Mouse (Mus musculus): ENCODE measurements at regions not wholly inside any gene's neighbourhood (a gene's known extent, or its start where the extent isn't known, plus 50 kb on each side); places are given as distances from the start of the nearest gene placed in this dataset.

GRCm38 (mm10) chr9:16727653-16728052 lies 226.6 kb upstream of the Fat3 start:
- H3K4me3 ChIP-seq: no peak overlapping the region
- no peak overlapping the region for H3K4me2 ChIP-seq
- no peak for ATAC-seq (replicated peaks)
- H3K9me3 ChIP-seq: no peaks in the 10 kb centered on the region
- no peaks in the 10 kb centered on the region for H3K4me1 ChIP-seq
- no peak overlapping the region for H3K9ac ChIP-seq
- H3K36me3 ChIP-seq (replicated peaks): no peaks in the 10 kb centered on the region
- no peaks in the 10 kb centered on the region for H3K27me3 ChIP-seq (replicated peaks)
- 72% methylated on average over 2 of the region's 2 CpGs for WGBS
- H3K27ac ChIP-seq: no peak overlapping the region

DNA sequence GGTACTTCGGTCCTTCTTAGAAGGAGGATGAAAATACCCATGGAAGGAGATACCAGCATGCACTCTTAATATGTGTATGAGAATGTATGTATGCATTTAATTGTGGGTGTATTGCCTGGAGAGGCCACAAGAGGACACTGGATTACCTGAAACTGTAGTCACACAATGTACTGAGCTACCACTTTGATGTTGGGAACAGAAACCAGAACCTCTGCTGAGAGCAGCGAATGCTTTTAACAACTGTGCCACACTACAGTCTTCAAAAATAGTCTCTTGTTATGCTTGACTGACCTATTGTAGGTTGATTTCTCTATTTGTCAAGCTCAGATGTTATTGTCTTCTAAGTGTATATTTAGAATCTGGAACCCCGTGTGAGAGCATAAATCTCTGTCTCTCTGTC lies 201.3 kb upstream of the Fat3 start:
- Histone ChIP-seq H3K27ac (no peak overlapping the region), H3K9me3 (no peaks in the 10 kb centered on the region), H3K4me2 (no peak overlapping the region), H3K9ac (no peak overlapping the region), H3K36me3 (replicated peaks) (no peaks in the 10 kb centered on the region), H3K4me1 (no peaks in the 10 kb centered on the region), H3K4me3 (no peak overlapping the region), H3K27me3 (replicated peaks) (no peaks in the 10 kb centered on the region)
- 76% methylated on average over 3 of the region's 3 CpGs for WGBS
- ATAC-seq (replicated peaks): no peak

DNA sequence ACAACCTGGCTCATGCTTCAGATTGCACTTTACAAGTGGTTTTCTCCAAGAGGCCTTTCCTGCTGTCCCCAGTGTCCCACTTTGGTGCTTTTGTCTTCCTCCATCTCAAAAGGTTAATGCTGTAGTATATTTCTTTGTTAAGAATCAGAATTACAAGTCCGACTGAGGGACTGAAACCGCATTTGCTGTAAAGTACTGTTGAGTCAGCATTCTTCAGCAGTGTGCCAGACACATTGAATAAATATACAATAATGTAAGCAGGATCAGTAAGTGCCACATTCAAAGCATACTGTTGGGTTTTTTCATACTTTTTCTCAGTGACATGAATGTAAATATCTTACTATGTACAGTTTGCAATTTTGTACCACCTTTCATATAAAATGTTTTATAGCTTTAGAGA lies 160.4 kb upstream of the Fat3 start:
- no peaks in the 10 kb centered on the region for H3K4me1 ChIP-seq
- H3K4me3 ChIP-seq: no peak overlapping the region
- no peak overlapping the region for H3K27ac ChIP-seq
- H3K9me3 ChIP-seq: no peaks in the 10 kb centered on the region
- H3K4me2 ChIP-seq: no peak overlapping the region
- 62% methylated on average over 2 of the region's 2 CpGs for WGBS
- ATAC-seq (replicated peaks): no peak; the same call in 1 of the 2 replicates
- H3K9ac ChIP-seq: no peak overlapping the region
- no peaks in the 10 kb centered on the region for H3K36me3 ChIP-seq (replicated peaks)
- H3K27me3 ChIP-seq (replicated peaks): no peaks in the 10 kb centered on the region

- no peaks in the 10 kb centered on the region for H3K27me3 ChIP-seq (replicated peaks)
- no peak; the same call in 1 of the 2 replicates for ATAC-seq (replicated peaks)
- WGBS: 46% methylated on average over 3 of the region's 3 CpGs
These were observed 159.9 kb upstream of the Fat3 start for GRCm38 (mm10) chr9:16660940-16661339.

More at GRCm38 (mm10) chr9:16660940-16661339, 159.9 kb upstream of the Fat3 start:
- no peaks in the 10 kb centered on the region for H3K36me3 ChIP-seq (replicated peaks)
- H3K9me3 ChIP-seq: no peaks in the 10 kb centered on the region
- H3K4me3 ChIP-seq: no peak overlapping the region
- no peaks in the 10 kb centered on the region for H3K4me1 ChIP-seq
- no peak overlapping the region for H3K9ac ChIP-seq
- no peak overlapping the region for H3K27ac ChIP-seq
- no peak overlapping the region for H3K4me2 ChIP-seq
